In the genomic region with DNA sequence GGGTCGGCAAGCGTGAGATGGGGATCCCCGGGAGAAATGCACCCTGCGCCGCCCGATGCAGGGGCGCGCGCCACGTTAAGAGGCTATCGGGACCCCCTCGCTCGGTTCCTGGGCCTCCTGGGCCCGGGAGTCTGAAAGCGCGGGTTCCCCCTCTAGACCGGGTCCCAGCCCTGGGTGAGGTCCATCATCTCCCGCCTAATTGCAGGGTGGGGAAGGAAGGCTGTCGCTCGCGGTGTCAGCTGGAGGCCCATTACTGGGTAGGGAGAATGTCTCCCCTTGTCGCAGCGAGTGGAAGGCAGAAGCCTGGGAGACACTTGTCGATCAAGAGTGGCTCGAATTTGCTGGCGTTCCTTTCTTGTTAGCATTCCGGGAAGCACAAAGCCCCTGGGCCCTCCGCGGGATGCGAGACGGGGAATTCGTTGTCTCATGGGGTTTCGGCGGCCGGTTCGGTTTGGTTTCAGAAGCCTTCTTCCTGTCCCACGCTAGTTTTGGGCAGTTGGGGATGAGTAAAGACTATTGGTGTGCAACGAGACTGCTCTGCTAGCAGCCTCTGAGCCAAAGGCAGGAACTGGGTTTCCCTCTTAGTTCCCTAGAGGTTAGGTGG, we compare ENCODE assay signal across 8 mouse cellular contexts. TPM values are rescaled to one million over a fixed set of nuclear protein-coding genes. Genes with fewer than 3 reads are reported as not detected.
DNase-seq lines count a peak whose midpoint lies in the region; ATAC-seq and TF ChIP-seq lines count a peak whose summit lies in the region.

No protein-coding gene starts in this region.

- H3K9ac ChIP-seq in forebrain, embryonic 13.5 days: peak overlapping the region; percentile 75
- H3K9ac ChIP-seq in limb, embryonic 12.5 days (replicated peaks): peak overlapping the region; percentile 77
- peak overlapping the region; percentile 22 for H3K9ac ChIP-seq in neural tube, embryonic 13.5 days

- H3K4me3 ChIP-seq in forebrain, embryonic 13.5 days: peak overlapping the region; percentile 68
- H3K4me3 ChIP-seq in limb, embryonic 12.5 days (replicated peaks): peak overlapping the region; percentile 77
- H3K4me3 ChIP-seq in neural tube, embryonic 13.5 days: peak overlapping the region; percentile 59

- H3K36me3 ChIP-seq in forebrain, embryonic 13.5 days (ENCODE audit: poor library complexity, severe bottlenecking): no peaks in the 10 kb centered on the region
- H3K36me3 ChIP-seq in limb, embryonic 12.5 days: no peaks in the 10 kb centered on the region
- peaks cover 5% of the 10 kb centered on the region; the same call in 1 of the 2 replicates for H3K36me3 ChIP-seq in neural tube, embryonic 13.5 days

- CTCF ChIA-PET in Patski (lab: Charles Lee): no interaction called here

- TF ChIP-seq CTCF in Patski (IDR thresholded peaks at IDR 0.05): no peak

- POLR2A ChIA-PET in Patski (lab: Charles Lee): no interaction called here

- H3K4me1 ChIP-seq in forebrain, embryonic 13.5 days: peaks cover 27% of the 10 kb centered on the region
- H3K4me1 ChIP-seq in limb, embryonic 12.5 days (replicated peaks): peaks cover 15% of the 10 kb centered on the region
- peaks cover 24% of the 10 kb centered on the region for H3K4me1 ChIP-seq in neural tube, embryonic 13.5 days (replicated peaks)

- peak; percentile 24 for ATAC-seq in Patski
- ATAC-seq in forebrain, embryonic 13.5 days: peak; percentile 33
- ATAC-seq in limb, embryonic 12.5 days (ENCODE audit: insufficient number of reproducible peaks, insufficient read depth, low FRiP score, low TSS enrichment, low read depth): peak; percentile 20; the same call in 1 of the 2 replicates
- no peak for ATAC-seq in neural tube, embryonic 13.5 days (ENCODE audit: low read depth)

- WGBS in forebrain, embryonic 13.5 days: under 1% methylated on average over 37 of the region's 38 CpGs
- WGBS in limb, embryonic 12.5 days: under 1% methylated on average over 30 of the region's 38 CpGs
- WGBS in neural tube, embryonic 13.5 days: under 1% methylated on average over 37 of the region's 38 CpGs

- H3K27ac ChIP-seq in forebrain, embryonic 13.5 days: peak overlapping the region; percentile 44; the same call in 1 of the 2 replicates
- peak overlapping the region; percentile 50; the same call in 1 of the 2 replicates for H3K27ac ChIP-seq in limb, embryonic 12.5 days
- no peak overlapping the region for H3K27ac ChIP-seq in neural tube, embryonic 13.5 days (replicated peaks)

- in situ Hi-C loops in Patski (cut with MboI; ENCODE audit: low pct_unique_long_range_greater_than_20kb): no loop called here

- H3K9me3 ChIP-seq in forebrain, embryonic 13.5 days (replicated peaks): no peaks in the 10 kb centered on the region
- H3K9me3 ChIP-seq in limb, embryonic 12.5 days: no peaks in the 10 kb centered on the region
- H3K9me3 ChIP-seq in neural tube, embryonic 13.5 days: no peaks in the 10 kb centered on the region

- H3K27me3 ChIP-seq in Patski: no peaks in the 10 kb centered on the region
- H3K27me3 ChIP-seq in forebrain, embryonic 13.5 days: no peaks in the 10 kb centered on the region
- H3K27me3 ChIP-seq in limb, embryonic 12.5 days: no peaks in the 10 kb centered on the region
- peaks cover 16% of the 10 kb centered on the region for H3K27me3 ChIP-seq in neural tube, embryonic 13.5 days

- peak; percentile 33 for DNase-seq in kidney, postnatal 10 days
- no peak for DNase-seq in kidney, adult 11 months
- no peak for DNase-seq in Patski (ENCODE audit: low read depth, low spot score)
- no peak for DNase-seq in left cerebral cortex, adult 11 months (ENCODE audit: low spot score)
- DNase-seq in layer of hippocampus, adult 9-11 months: no peak

- H3K4me2 ChIP-seq in forebrain, embryonic 13.5 days: peak overlapping the region; percentile 97
- peak overlapping the region; percentile 98 for H3K4me2 ChIP-seq in limb, embryonic 12.5 days
- peak overlapping the region; percentile 98 for H3K4me2 ChIP-seq in neural tube, embryonic 13.5 days

RNA-seq across cellular contexts. Expression of gene Mybl2, which starts 0.5 kb away (rescaled TPM):
- polyA plus RNA-seq in Patski (2021): 11.1 TPM
- polyA plus RNA-seq in forebrain, embryonic 13.5 days (2015; fragmentation: Nextera tagmentation; extraction: Ambion mirVana): 24.8 and 27.0 TPM in 2 replicates
- 39.1 and 39.2 TPM in 2 replicates for polyA plus RNA-seq in limb, embryonic 12.5 days (2016; fragmentation: Nextera tagmentation; extraction: Ambion mirVana)
- 4.2 and 4.9 TPM in 2 replicates for polyA plus RNA-seq in neural tube, embryonic 13.5 days (2015; fragmentation: Nextera tagmentation; extraction: Ambion mirVana)

RNA-seq across cellular contexts. Expression of gene Gtsf1l, which starts 32.7 kb away (rescaled TPM):
- polyA plus RNA-seq in Patski (2021): not detected
- not detected in 2 replicates for polyA plus RNA-seq in forebrain, embryonic 13.5 days (2015; fragmentation: Nextera tagmentation; extraction: Ambion mirVana)
- polyA plus RNA-seq in limb, embryonic 12.5 days (2016; fragmentation: Nextera tagmentation; extraction: Ambion mirVana): not detected in 2 replicates
- polyA plus RNA-seq in neural tube, embryonic 13.5 days (2015; fragmentation: Nextera tagmentation; extraction: Ambion mirVana): not detected in 2 replicates

RNA-seq across cellular contexts. Expression of gene Ift52, which starts 37.8 kb away (rescaled TPM):
- polyA plus RNA-seq in Patski (2021): 62.9 TPM
- polyA plus RNA-seq in forebrain, embryonic 13.5 days (2015; fragmentation: Nextera tagmentation; extraction: Ambion mirVana): 44.8 and 48.9 TPM in 2 replicates
- polyA plus RNA-seq in limb, embryonic 12.5 days (2016; fragmentation: Nextera tagmentation; extraction: Ambion mirVana): 55.0 and 59.3 TPM in 2 replicates
- polyA plus RNA-seq in neural tube, embryonic 13.5 days (2015; fragmentation: Nextera tagmentation; extraction: Ambion mirVana): 41.3 and 43.2 TPM in 2 replicates

Comparison
In these comparisons a context has a peak if more than half of its experiments do, and no peak if none do; other contexts are left out.
1. H3K9ac ChIP-seq: peak in every context shown above with its lines; median percentile 77 in limb, embryonic 12.5 days; 75 in forebrain, embryonic 13.5 days; 22 in neural tube, embryonic 13.5 days.